ENCODE assay signal across 11 mouse cellular contexts in genomic region chr9:15506863-15507262, GRCm38 (mm10). TPM values are rescaled to one million over a fixed set of nuclear protein-coding genes. Genes with fewer than 3 reads are reported as not detected.
DNase-seq lines count a peak whose midpoint lies in the region; ATAC-seq and TF ChIP-seq lines count a peak whose summit lies in the region.
"Had no signal": no experiment of that assay in that cellular context is flagged by ENCODE, and none has a peak within 500 bp of the region (broad histone marks: within the 10 kb centered on the region; RNA-seq: fewer than 3 reads in every experiment).

No protein-coding gene starts in this region.

- peak overlapping the region; percentile 77 for H3K27ac ChIP-seq in layer of hippocampus, adult 2 months
- 0 out of 2 replicates have a peak overlapping the region, but pooled peaks have one; percentile 22 for H3K27ac ChIP-seq in cortical plate, adult 2 months (ENCODE audit: insufficient read depth, low read length)
- H3K27ac ChIP-seq in intestine, embryonic 15.5 days, result no peak overlapping the region; the same call in 1 of the 2 replicates
- no peak overlapping the region for H3K27ac ChIP-seq in forebrain, embryonic 11.5 days (ENCODE audit: low read depth, low read length)
- H3K27ac ChIP-seq: hindbrain, embryonic 13.5 days had no signal

- no peak for TF ChIP-seq CTCF in layer of hippocampus, adult 2 months (conservative IDR thresholded peaks at IDR 0.05)
- TF ChIP-seq CTCF in cortical plate, adult 2 months (IDR thresholded peaks at IDR 0.05; ENCODE audit: extremely low read depth, insufficient read depth, low read length), result no peak

- H3K27me3 ChIP-seq in intestine, embryonic 15.5 days (replicated peaks), result no peaks in the 10 kb centered on the region
- no peaks in the 10 kb centered on the region for H3K27me3 ChIP-seq in forebrain, embryonic 11.5 days (ENCODE audit: control insufficient read depth, insufficient read depth, low read length)
- H3K27me3 ChIP-seq: hindbrain, embryonic 13.5 days had no signal

- no peaks in the 10 kb centered on the region for H3K36me3 ChIP-seq in intestine, embryonic 15.5 days
- H3K36me3 ChIP-seq in forebrain, embryonic 11.5 days (ENCODE audit: control insufficient read depth, insufficient read depth, low read length), result no peaks in the 10 kb centered on the region
- H3K36me3 ChIP-seq: hindbrain, embryonic 13.5 days had no signal

- no peak for DNase-seq in layer of hippocampus, adult 2 months (ENCODE audit: low spot score in 2 of 2)
- no peak for DNase-seq in layer of hippocampus, postnatal 14 days (ENCODE audit: low spot score in 2 of 2)
- peak; percentile 58 for DNase-seq in kidney, postnatal 10 days
- no peak for DNase-seq in B cell, adult 2 months
- no peak for DNase-seq in forebrain, embryonic 11.5 days (ENCODE audit: low spot score)
- DNase-seq: adrenal gland, postnatal 25 days; embryo, embryonic 11 days; gastrocnemius, postnatal 14 days had no signal

- ATAC-seq in intestine, embryonic 15.5 days, result peak; percentile 7; the same call in 1 of the 2 replicates
- ATAC-seq in forebrain, embryonic 11.5 days (replicated peaks; ENCODE audit: low FRiP score), result no peak

- H3K9me3 ChIP-seq in intestine, embryonic 15.5 days, result no peaks in the 10 kb centered on the region
- H3K9me3 ChIP-seq in forebrain, embryonic 11.5 days (ENCODE audit: control insufficient read depth, low read length), result no peaks in the 10 kb centered on the region
- H3K9me3 ChIP-seq: hindbrain, embryonic 13.5 days had no signal

- peaks cover 7% of the 10 kb centered on the region for H3K4me1 ChIP-seq in cortical plate, adult 2 months (ENCODE audit: control insufficient read depth, insufficient read depth, low read length)
- peaks cover 21% of the 10 kb centered on the region for H3K4me1 ChIP-seq in intestine, embryonic 15.5 days (replicated peaks)
- no peaks in the 10 kb centered on the region for H3K4me1 ChIP-seq in forebrain, embryonic 11.5 days (replicated peaks; ENCODE audit: control insufficient read depth, insufficient read depth, low read length)

- no peak overlapping the region for H3K4me3 ChIP-seq in layer of hippocampus, adult 2 months
- no peak overlapping the region for H3K4me3 ChIP-seq in cortical plate, adult 2 months (ENCODE audit: insufficient read depth, low read length)
- H3K4me3 ChIP-seq in intestine, embryonic 15.5 days (replicated peaks), result no peak overlapping the region
- no peak overlapping the region for H3K4me3 ChIP-seq in forebrain, embryonic 11.5 days (ENCODE audit: low read depth, low read length)
- H3K4me3 ChIP-seq: hindbrain, embryonic 13.5 days had no signal

- H3K4me2 ChIP-seq in intestine, embryonic 15.5 days (replicated peaks), result no peak overlapping the region
- no peak overlapping the region for H3K4me2 ChIP-seq in forebrain, embryonic 11.5 days (ENCODE audit: low read depth, low read length, severe bottlenecking)
- H3K4me2 ChIP-seq: hindbrain, embryonic 13.5 days had no signal

- WGBS in intestine, embryonic 15.5 days, result 63% methylated on average over 3 of the region's 3 CpGs
- WGBS in forebrain, embryonic 11.5 days, result 84% methylated on average over 3 of the region's 3 CpGs

- no peak overlapping the region for H3K9ac ChIP-seq in intestine, embryonic 15.5 days
- no peak overlapping the region for H3K9ac ChIP-seq in forebrain, embryonic 11.5 days (ENCODE audit: low read length)
- H3K9ac ChIP-seq: hindbrain, embryonic 13.5 days had no signal

- TF ChIP-seq POLR2A in cortical plate, adult 2 months (IDR thresholded peaks at IDR 0.05; ENCODE audit: extremely low read depth, insufficient read depth, low read length), result no peak

RNA-seq across cellular contexts. Expression of gene Smco4, which starts 13.6 kb away (rescaled TPM):
- total RNA-seq in layer of hippocampus, adult 2 months (2021), result 1 to 10 TPM; 6.6 to 8.6 TPM
- total RNA-seq in layer of hippocampus, postnatal 14 days (2021), result 1 to 10 TPM; 7.1 to 7.3 TPM
- 4.0 and 4.2 TPM in 2 replicates for polyA plus RNA-seq in cortical plate, adult 2 months (2012; rRNA removed)
- 3.2 and 4.1 TPM in 2 replicates for polyA plus RNA-seq in intestine, embryonic 15.5 days (2015; fragmentation: Nextera tagmentation; extraction: Ambion mirVana)
- 3.3 and 3.9 TPM in 2 replicates for polyA plus RNA-seq in forebrain, embryonic 11.5 days (2014; fragmentation: Nextera tagmentation; extraction: Ambion mirVana)

Comparison
In these comparisons a context has a peak if more than half of its experiments do, and no peak if none do; other contexts are left out.
1. H3K27ac ChIP-seq: peak in layer of hippocampus, adult 2 months (single experiment) and cortical plate, adult 2 months (single experiment); none in intestine, embryonic 15.5 days (single experiment) and forebrain, embryonic 11.5 days (single experiment).